Mouse (Mus musculus) liver (tissue): ENCODE data around the gene Mast4.
"Not testable (repeated sequence)": the region's sequence is repeated elsewhere in the genome, so short reads cannot be mapped to it uniquely, and the experiment has no call there.

Source experiments
- DNase-seq: peaks from one replicate; pipeline ENCODE4 v3.0.0-alpha.2; 2020; ENCODE audit warnings: mixed read lengths

Gene Mast4

DNA sequence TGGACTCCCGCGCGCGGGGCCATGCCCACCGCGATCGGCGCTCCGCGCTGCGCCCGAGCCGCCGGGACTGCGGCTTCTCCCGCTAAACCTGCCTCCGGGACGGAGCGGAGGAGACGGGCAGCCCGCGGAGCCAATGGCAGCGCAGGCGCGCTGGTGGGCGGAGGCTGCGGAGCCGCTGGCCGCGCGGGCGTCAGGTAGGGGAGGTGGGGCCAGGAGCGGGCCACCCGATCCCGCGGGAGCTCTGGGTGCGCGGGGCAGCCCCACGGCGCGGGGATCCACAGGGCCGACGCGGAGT lies at the start of gene Mast4:
TSS of gene Mast4 (minus strand) at position 106 of the 295 bp plus-strand sequence.
- peak; percentile 72 for DNase-seq

- DNase-seq, result no peak
Measured at GRCm38 (mm10) chr13:103374495-103374894, 40.2 kb upstream of the Mast4 start.

DNA sequence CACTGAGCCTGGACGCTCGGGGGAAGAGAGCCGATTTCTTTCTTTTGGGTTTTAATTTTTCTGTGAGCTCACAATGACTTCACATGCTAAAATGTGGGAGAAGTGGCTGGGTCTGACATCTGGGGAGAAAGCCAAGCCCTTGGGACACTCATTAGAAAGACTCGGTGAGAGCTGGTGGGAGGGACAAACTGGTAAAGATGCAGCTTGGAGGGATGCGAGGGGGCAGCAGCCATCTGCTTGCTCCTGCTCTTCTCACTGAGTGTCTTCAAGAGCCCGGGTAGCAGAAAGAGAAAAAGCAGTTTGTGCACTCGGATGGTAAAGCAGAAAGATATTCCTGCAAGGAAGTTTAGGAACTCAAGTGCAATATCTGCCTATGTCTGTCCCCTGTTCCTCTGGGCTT lies 34.9 kb upstream of the Mast4 start:
- no peak for DNase-seq

GRCm38 (mm10) chr13:103363181-103363580 lies 28.9 kb upstream of the Mast4 start:
- DNase-seq, result no peak

DNA sequence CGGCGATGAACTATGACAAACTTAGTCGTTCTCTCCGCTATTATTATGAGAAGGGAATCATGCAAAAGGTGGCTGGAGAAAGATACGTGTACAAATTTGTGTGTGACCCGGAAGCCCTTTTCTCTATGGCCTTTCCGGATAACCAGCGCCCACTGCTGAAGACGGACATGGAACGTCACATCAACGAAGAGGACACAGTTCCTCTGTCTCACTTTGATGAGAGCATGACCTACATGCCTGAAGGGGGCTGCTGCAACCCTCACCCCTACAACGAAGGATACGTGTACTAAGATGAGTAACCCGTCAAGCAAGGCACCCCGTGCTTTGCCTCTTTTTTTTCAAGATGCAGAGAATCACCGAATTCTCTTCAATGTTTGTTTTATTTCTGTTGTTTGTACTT lies 23.1 kb upstream of the Mast4 start:
- DNase-seq, result not testable (repeated sequence)

- not testable (repeated sequence) for DNase-seq
Measured at GRCm38 (mm10) chr13:103356909-103357308, 22.6 kb upstream of the Mast4 start.

DNA sequence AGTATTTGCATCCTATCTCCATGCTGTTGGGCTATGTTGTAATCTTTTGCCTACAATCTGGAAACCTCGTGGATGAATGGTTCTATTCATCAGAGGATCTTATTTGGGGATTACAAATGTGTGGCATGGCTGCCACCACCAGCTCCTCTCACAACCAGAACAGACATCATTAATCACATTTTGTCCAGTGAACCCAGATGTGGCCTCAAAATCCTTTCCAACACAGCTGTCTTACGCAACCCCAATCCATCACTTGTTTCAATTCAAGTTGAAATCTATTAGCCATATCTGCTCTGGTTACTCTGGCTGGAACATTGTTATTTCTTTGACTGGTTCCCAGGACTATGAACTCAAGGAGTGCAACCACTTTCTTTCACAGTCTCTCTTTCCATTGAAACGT lies 20.4 kb upstream of the Mast4 start:
- DNase-seq, result no peak

DNA sequence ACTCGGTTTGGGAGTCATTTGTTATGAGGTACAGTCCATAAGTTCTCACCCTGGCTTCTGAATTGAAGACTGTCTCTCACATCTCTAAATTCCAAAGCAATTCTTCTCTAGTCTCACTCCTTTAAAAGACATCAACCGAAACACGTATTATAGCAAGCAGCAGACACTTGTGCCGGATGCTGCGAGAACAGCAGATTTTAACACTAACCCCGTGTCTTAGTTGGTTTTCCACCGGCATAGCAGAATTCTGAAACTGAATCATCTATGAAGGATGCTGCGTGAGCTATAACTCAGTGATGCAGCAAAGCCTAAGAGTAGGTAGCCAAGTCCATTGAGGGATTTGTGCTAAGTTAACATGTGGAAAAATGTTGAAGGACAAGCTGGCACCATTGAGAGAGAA lies 10.5 kb upstream of the Mast4 start:
- no peak for DNase-seq

- no peak for DNase-seq
Measured at GRCm38 (mm10) chr13:103344006-103344720, 9.9 kb upstream of the Mast4 start.

GRCm38 (mm10) chr13:103341031-103341430 lies 6.7 kb upstream of the Mast4 start:
- DNase-seq, result no peak

- no peak for DNase-seq
Measured at GRCm38 (mm10) chr13:103338616-103339015, 4.3 kb upstream of the Mast4 start.

GRCm38 (mm10) chr13:103336237-103336636 lies 1.9 kb upstream of the Mast4 start:
- DNase-seq, result no peak

GRCm38 (mm10) chr13:103334723-103335458 lies 594 bp upstream of the Mast4 start:
- no peak for DNase-seq

GRCm38 (mm10) chr13:103333601-103334391 lies 501 bp downstream of the Mast4 start:
- peak; percentile 24 for DNase-seq

- DNase-seq, result no peak
Measured at GRCm38 (mm10) chr13:103333153-103333552, 1.1 kb downstream of the Mast4 start.

DNA sequence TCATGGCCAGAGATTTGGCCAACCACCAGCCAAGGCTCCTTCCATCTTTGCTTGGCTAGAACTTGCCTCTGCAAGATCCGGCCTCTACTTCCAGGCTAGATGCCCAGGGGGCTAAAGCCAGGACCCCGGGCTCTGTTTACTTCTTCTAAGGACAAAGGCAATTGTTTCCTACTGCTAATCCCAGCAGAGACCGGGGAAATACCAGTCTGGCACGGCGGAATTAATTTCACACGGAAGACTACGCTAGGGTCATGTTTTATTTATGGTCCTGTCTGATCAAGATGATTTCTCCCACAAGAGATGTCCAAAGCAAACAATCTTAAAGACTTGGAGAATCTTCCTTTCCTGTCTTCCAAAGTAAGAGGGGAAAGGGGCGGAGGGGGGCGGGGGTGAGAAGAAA lies 1.6 kb downstream of the Mast4 start:
- no peak for DNase-seq

- DNase-seq, result no peak
Measured at GRCm38 (mm10) chr13:103331096-103331495, 3.2 kb downstream of the Mast4 start.

DNA sequence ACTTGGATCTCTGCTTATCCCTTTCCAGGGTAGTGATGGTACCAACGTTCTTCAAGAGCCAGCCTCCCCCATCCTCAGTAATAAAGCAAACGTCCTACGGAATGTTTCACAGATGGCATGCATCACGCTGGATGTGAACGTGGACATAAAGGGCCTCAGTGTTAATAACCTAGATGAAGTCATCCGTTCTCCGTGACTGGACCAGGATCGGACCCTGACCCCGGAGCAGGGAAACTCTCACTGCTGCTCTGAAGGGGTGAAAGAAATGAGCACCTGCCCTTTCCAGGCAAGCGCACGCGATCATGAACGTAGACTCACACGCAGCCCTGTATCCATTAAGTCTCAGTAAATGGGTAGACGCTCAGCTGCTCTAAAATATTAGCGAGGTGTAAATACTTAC lies 6.0 kb downstream of the Mast4 start:
- DNase-seq, result no peak

DNA sequence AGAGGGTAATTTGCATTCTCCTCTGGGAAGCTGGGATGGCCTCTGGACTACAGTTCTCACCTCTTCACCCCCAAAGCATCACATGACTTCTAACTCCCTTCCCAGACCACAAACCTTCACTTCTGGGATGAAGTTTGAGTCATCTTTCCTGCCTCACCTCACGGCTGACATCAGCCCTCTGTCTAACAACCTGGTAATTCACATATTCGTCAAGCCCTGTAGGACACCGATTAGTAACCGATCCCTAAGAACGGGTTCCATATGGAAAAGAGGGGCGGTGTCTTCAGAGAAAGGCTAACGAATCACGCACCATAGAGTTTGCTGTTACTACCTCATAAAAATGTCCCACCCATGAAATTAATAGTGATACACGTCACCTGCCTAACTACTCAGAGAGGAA lies 6.5 kb downstream of the Mast4 start:
- DNase-seq, result no peak

- no peak for DNase-seq
Measured at GRCm38 (mm10) chr13:103326186-103326585, 8.1 kb downstream of the Mast4 start.

GRCm38 (mm10) chr13:103319881-103320280 lies 14.4 kb downstream of the Mast4 start:
- DNase-seq, result no peak

- no peak for DNase-seq
Measured at GRCm38 (mm10) chr13:103319317-103319716, 15.0 kb downstream of the Mast4 start.

DNA sequence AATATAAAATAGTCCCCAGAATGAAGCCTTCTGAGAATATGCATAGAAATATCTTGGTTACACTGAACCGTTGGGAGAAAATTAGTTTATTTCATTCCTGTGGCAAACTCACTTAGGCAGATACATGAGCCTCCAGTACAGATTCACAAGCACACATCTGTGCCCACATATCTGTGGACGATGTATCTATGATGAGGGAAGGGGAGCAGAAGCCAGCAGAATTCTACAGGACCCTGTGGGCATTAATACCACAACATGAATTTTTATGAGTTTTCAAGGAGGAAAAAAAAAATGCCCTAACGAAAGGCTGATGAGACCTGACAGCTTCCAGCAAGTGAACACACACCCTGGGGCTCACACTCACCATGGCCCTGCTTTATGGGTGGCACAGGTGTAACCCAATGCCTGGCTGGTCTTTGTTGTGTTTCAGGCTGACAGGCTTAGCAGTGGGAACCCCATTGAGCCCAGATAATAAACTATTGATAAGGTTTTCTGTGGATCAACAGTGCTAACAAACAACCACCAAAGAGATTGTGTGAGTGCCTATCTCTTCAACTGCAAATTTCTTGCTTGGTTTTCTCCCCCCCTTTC lies 17.4 kb downstream of the Mast4 start:
- no peak for DNase-seq
